Mouse (Mus musculus) erythroblast, embryonic 14.5 days (primary cell): ENCODE measurements around the gene Specc1. TPM values are rescaled to one million over a fixed set of nuclear protein-coding genes. Genes with fewer than 3 reads are reported as not detected.
A peak's percentile ranks its signal among the peaks of the same experiment; 100 is the strongest.

Source experiments
- H3K27me3 ChIP-seq: 2 replicates; pipeline ENCODE4 v1.6.1; 2012; ENCODE audit warnings: inconsistent platforms; ENCODE audit not compliant: control insufficient read depth
- H3K36me3 ChIP-seq: 2 replicates; pipeline ENCODE4 v1.6.1; 2012; ENCODE audit warnings: mild to moderate bottlenecking, inconsistent platforms; ENCODE audit not compliant: control insufficient read depth
- H3K4me1 ChIP-seq: 2 replicates; pipeline ENCODE4 v1.6.1; 2012; ENCODE audit warnings: inconsistent platforms; ENCODE audit not compliant: control insufficient read depth
- H3K4me3 ChIP-seq: replicated peaks from 2 replicates; pipeline ENCODE3; 2012; ENCODE audit warnings: moderate library complexity, mild to moderate bottlenecking, inconsistent platforms
- H3K9me3 ChIP-seq: 2 replicates; pipeline ENCODE4 v1.6.1; 2012; ENCODE audit warnings: low read length, inconsistent platforms, mixed read lengths; ENCODE audit not compliant: control insufficient read depth
- GATA1 ChIP-seq: IDR thresholded peaks from 2 replicates; pipeline ENCODE4 v1.6.1; 2012; ENCODE audit warnings: low read length, inconsistent platforms, mixed read lengths
- TAL1 ChIP-seq: IDR thresholded peaks from 3 replicates; pipeline ENCODE4 v1.6.1; 2012; ENCODE audit warnings: low read length, inconsistent platforms, mixed read lengths
- polyA plus RNA-seq: library from polyadenylated mRNA; stranded (reverse); fragments of >175 nt; gene quantifications from 2 replicates; pipeline ENCODE4 v1.2.3, GENCODE M21; 2012

Specc1 gene
- polyA plus RNA-seq, 1 experiment = 15.5 TPM

GRCm38 (mm10) chr11:62005241-62005910 is 48.8 kb downstream of the Specc1 start:
- H3K27me3 ChIP-seq = no peaks in the 10 kb centered on the region
- H3K4me1 ChIP-seq = peaks cover 53% of the 10 kb centered on the region
- H3K36me3 ChIP-seq = peaks cover 60% of the 10 kb centered on the region
- no peak for TF ChIP-seq GATA1
- TF ChIP-seq TAL1 = no peak
- H3K4me3 ChIP-seq = peak overlapping the region; percentile 47
- peaks cover 5% of the 10 kb centered on the region for H3K9me3 ChIP-seq

GRCm38 (mm10) chr11:62005911-62006260 is 49.3 kb downstream of the Specc1 start:
- H3K4me3 ChIP-seq = peak overlapping the region; percentile 47
- peaks cover 56% of the 10 kb centered on the region for H3K4me1 ChIP-seq
- H3K27me3 ChIP-seq = no peaks in the 10 kb centered on the region
- H3K9me3 ChIP-seq = peaks cover 5% of the 10 kb centered on the region
- H3K36me3 ChIP-seq = peaks cover 59% of the 10 kb centered on the region
- TF ChIP-seq GATA1 (no peak), TAL1 (no peak)

GRCm38 (mm10) chr11:62006680-62007079 is 50.1 kb downstream of the Specc1 start:
- TF ChIP-seq GATA1 (no peak), TAL1 (no peak)
- Histone ChIP-seq H3K36me3 (peaks cover 60% of the 10 kb centered on the region), H3K27me3 (no peaks in the 10 kb centered on the region), H3K4me3 (no peak overlapping the region), H3K4me1 (peaks cover 61% of the 10 kb centered on the region), H3K9me3 (0 out of 2 replicates have a peak, but pooled peaks cover 3% of the 10 kb centered on the region)

- H3K27me3 ChIP-seq = no peaks in the 10 kb centered on the region
- H3K9me3 ChIP-seq = no peaks in the 10 kb centered on the region
- H3K36me3 ChIP-seq = peaks cover 58% of the 10 kb centered on the region
- H3K4me3 ChIP-seq = no peak overlapping the region
- H3K4me1 ChIP-seq = peaks cover 59% of the 10 kb centered on the region
- TF ChIP-seq GATA1 = no peak
- no peak for TF ChIP-seq TAL1
Measured at GRCm38 (mm10) chr11:62007984-62008383, 51.4 kb downstream of the Specc1 start.

- Histone ChIP-seq H3K36me3 (peaks cover 62% of the 10 kb centered on the region), H3K4me3 (no peak overlapping the region), H3K4me1 (peaks cover 38% of the 10 kb centered on the region), H3K27me3 (no peaks in the 10 kb centered on the region), H3K9me3 (no peaks in the 10 kb centered on the region)
- no peak for TF ChIP-seq TAL1
- TF ChIP-seq GATA1 = no peak
Measured at GRCm38 (mm10) chr11:62010625-62011231, 54.2 kb downstream of the Specc1 start.

- no peaks in the 10 kb centered on the region for H3K27me3 ChIP-seq
- peaks cover 67% of the 10 kb centered on the region for H3K36me3 ChIP-seq
- H3K4me1 ChIP-seq = peaks cover 29% of the 10 kb centered on the region
- H3K9me3 ChIP-seq = no peaks in the 10 kb centered on the region
- no peak for TF ChIP-seq TAL1
- TF ChIP-seq GATA1 = no peak
- H3K4me3 ChIP-seq = no peak overlapping the region
Measured at GRCm38 (mm10) chr11:62012039-62012438, 55.5 kb downstream of the Specc1 start.

- no peaks in the 10 kb centered on the region for H3K9me3 ChIP-seq
- TF ChIP-seq TAL1 (no peak), GATA1 (no peak)
- peaks cover 69% of the 10 kb centered on the region for H3K36me3 ChIP-seq
- no peaks in the 10 kb centered on the region for H3K27me3 ChIP-seq
- peaks cover 30% of the 10 kb centered on the region for H3K4me1 ChIP-seq
- no peak overlapping the region for H3K4me3 ChIP-seq
Measured at GRCm38 (mm10) chr11:62013449-62013848, 56.9 kb downstream of the Specc1 start.

GRCm38 (mm10) chr11:62015071-62015654 is 58.6 kb downstream of the Specc1 start:
- Histone ChIP-seq H3K36me3 (peaks cover 76% of the 10 kb centered on the region), H3K27me3 (no peaks in the 10 kb centered on the region), H3K9me3 (no peaks in the 10 kb centered on the region), H3K4me1 (peaks cover 32% of the 10 kb centered on the region), H3K4me3 (no peak overlapping the region)
- TF ChIP-seq GATA1 = no peak
- no peak for TF ChIP-seq TAL1

- H3K4me1 ChIP-seq = peaks cover 37% of the 10 kb centered on the region
Measured at GRCm38 (mm10) chr11:62016985-62017384, 60.4 kb downstream of the Specc1 start.

More at GRCm38 (mm10) chr11:62016985-62017384, 60.4 kb downstream of the Specc1 start:
- Histone ChIP-seq H3K4me3 (no peak overlapping the region), H3K36me3 (peaks cover 79% of the 10 kb centered on the region), H3K9me3 (no peaks in the 10 kb centered on the region), H3K27me3 (no peaks in the 10 kb centered on the region)
- TF ChIP-seq TAL1 (no peak), GATA1 (no peak)
